8 mouse cellular contexts compared by ENCODE assay signal in genomic region chr17:80982412-80982787, GRCm38 (mm10). TPM values are rescaled to one million over a fixed set of nuclear protein-coding genes. Genes with fewer than 3 reads are reported as not detected.
A peak's percentile ranks its signal among the peaks of the same experiment; 100 is the strongest.
DNase-seq lines count a peak whose midpoint lies in the region; ATAC-seq lines count a peak whose summit lies in the region.

No protein-coding gene starts in this region.

- peak; percentile 66 for DNase-seq in ZHBTc4 (ENCODE audit: low read depth, low spot score)
- DNase-seq in cerebellum, adult 8-10 months = peak; percentile 96
- DNase-seq in frontal cortex, adult 2 months (ENCODE audit: extremely low spot score in 1 of 2, low spot score in 1 of 2) = peak; percentile 85 to 96
- peak; percentile 83 for DNase-seq in hindbrain, embryonic 11.5 days (ENCODE audit: low spot score)
- peak; percentile 92 for DNase-seq in layer of hippocampus, adult 9-10 months (ENCODE audit: low spot score)
- peak; percentile 56 for DNase-seq in ovary, postnatal 36 days (ENCODE audit: low spot score)
- peak; percentile 53 for DNase-seq in yolk sac, embryonic 10.5 days (ENCODE audit: low spot score)

- no peaks in the 10 kb centered on the region for H3K36me3 ChIP-seq in hindbrain, embryonic 11.5 days (ENCODE audit: control insufficient read depth, insufficient read depth, low read length)
- no peaks in the 10 kb centered on the region for H3K36me3 ChIP-seq in lung, embryonic 16.5 days (ENCODE audit: control insufficient read depth, insufficient read depth, low read length)

- ATAC-seq in hindbrain, embryonic 11.5 days (ENCODE audit: low FRiP score) = peak; percentile 69
- ATAC-seq in lung, embryonic 16.5 days (ENCODE audit: low read depth) = peak; percentile 68

- H3K4me2 ChIP-seq in hindbrain, embryonic 11.5 days (replicated peaks; ENCODE audit: low read depth, low read length) = no peak overlapping the region
- H3K4me2 ChIP-seq in lung, embryonic 16.5 days (ENCODE audit: low read depth, low read length) = no peak overlapping the region

- no peaks in the 10 kb centered on the region for H3K27me3 ChIP-seq in hindbrain, embryonic 11.5 days (ENCODE audit: control insufficient read depth, insufficient read depth, low read length)
- no peaks in the 10 kb centered on the region for H3K27me3 ChIP-seq in lung, embryonic 16.5 days (ENCODE audit: control insufficient read depth, insufficient read depth, low read depth, low read length)

- H3K9ac ChIP-seq in hindbrain, embryonic 11.5 days (ENCODE audit: low read depth, low read length) = no peak overlapping the region
- no peak overlapping the region for H3K9ac ChIP-seq in lung, embryonic 16.5 days (ENCODE audit: low read length)

- no peaks in the 10 kb centered on the region for H3K4me1 ChIP-seq in hindbrain, embryonic 11.5 days (replicated peaks; ENCODE audit: control insufficient read depth, insufficient read depth, low read length)
- H3K4me1 ChIP-seq in lung, embryonic 16.5 days (replicated peaks; ENCODE audit: control insufficient read depth, insufficient read depth, low read length) = peaks cover 10% of the 10 kb centered on the region

- 16% methylated on average over 8 of the region's 8 CpGs for WGBS in hindbrain, embryonic 11.5 days
- 8% methylated on average over 8 of the region's 8 CpGs for WGBS in lung, embryonic 16.5 days

- 0 out of 2 replicates have a peak overlapping the region, but pooled peaks have one; percentile 34 for H3K27ac ChIP-seq in hindbrain, embryonic 11.5 days (ENCODE audit: low read depth, low read length)
- no peak overlapping the region for H3K27ac ChIP-seq in lung, embryonic 16.5 days (ENCODE audit: low read length)

- no peaks in the 10 kb centered on the region for H3K9me3 ChIP-seq in hindbrain, embryonic 11.5 days (ENCODE audit: control insufficient read depth, low read length)
- no peaks in the 10 kb centered on the region for H3K9me3 ChIP-seq in lung, embryonic 16.5 days (ENCODE audit: control insufficient read depth, low read length)

- H3K4me3 ChIP-seq in hindbrain, embryonic 11.5 days (ENCODE audit: low read depth, low read length) = no peak overlapping the region
- no peak overlapping the region for H3K4me3 ChIP-seq in lung, embryonic 16.5 days (ENCODE audit: low read length)

RNA-seq across cellular contexts. Expression of gene Tmem178, which starts 38.0 kb away (rescaled TPM):
- polyA plus RNA-seq in frontal cortex, adult 2 months (2012; rRNA removed) = 46.6 and 51.3 TPM in 2 replicates
- polyA plus RNA-seq in hindbrain, embryonic 11.5 days (2014; fragmentation: Nextera tagmentation; extraction: Ambion mirVana) = 17.0 and 19.8 TPM in 2 replicates
- 15.2 and 15.8 TPM in 2 replicates for polyA plus RNA-seq in lung, embryonic 16.5 days (2015; fragmentation: Nextera tagmentation; extraction: Ambion mirVana)
